Mouse (Mus musculus) embryonic facial prominence, embryonic 12.5 days (tissue): ENCODE data around the gene Pgm2l1. TPM values are rescaled to one million over a fixed set of nuclear protein-coding genes. Genes with fewer than 3 reads are reported as not detected.

Experiments
- ATAC-seq: fragments of 200-750 bp; cut with Nextera tagmentation; 2 replicates; pipeline ENCODE4 v1.8.0; 2017; ENCODE audit not compliant: insufficient number of reproducible peaks, insufficient read depth, low FRiP score, low TSS enrichment
- H3K27ac ChIP-seq: fragments of 300-500 bp; sonication (generic); 2 replicates; pipeline ENCODE4 v1.5.1; 2016; ENCODE audit warnings: mild to moderate bottlenecking
- H3K27me3 ChIP-seq: fragments of 300-500 bp; sonication (generic); 2 replicates; pipeline ENCODE4 v1.6.1; 2016; ENCODE audit warnings: mild to moderate bottlenecking, moderate library complexity
- H3K36me3 ChIP-seq: fragments of 300-500 bp; sonication (generic); 2 replicates; pipeline ENCODE4 v1.6.1; 2016; ENCODE audit warnings: mild to moderate bottlenecking
- H3K4me1 ChIP-seq: fragments of 300-500 bp; sonication (generic); 2 replicates; pipeline ENCODE4 v1.6.1; 2016
- H3K4me2 ChIP-seq: fragments of 300-500 bp; sonication (generic); replicated peaks from 2 replicates; pipeline ENCODE4 v1.6.1; 2016; ENCODE audit warnings: mild to moderate bottlenecking, moderate library complexity
- H3K4me3 ChIP-seq: fragments of 300-500 bp; sonication (generic); 2 replicates; pipeline ENCODE4 v1.5.1; 2016; ENCODE audit warnings: mild to moderate bottlenecking
- H3K9ac ChIP-seq: fragments of 300-500 bp; sonication (generic); 2 replicates; pipeline ENCODE4 v1.6.1; 2016; ENCODE audit warnings: mild to moderate bottlenecking, moderate library complexity
- H3K9me3 ChIP-seq: fragments of 300-500 bp; sonication (generic); 2 replicates; pipeline ENCODE4 v1.6.1; 2016; ENCODE audit warnings: mild to moderate bottlenecking, moderate library complexity
- WGBS: fragments of 180-500 bp; shearing (Covaris S2); methylation state at CpG from one replicate; pipeline ENCODE4 v1.1.7; 2016; 5-methylcytosine and 5-hydroxymethylcytosine counted together
- polyA plus RNA-seq: library from polyadenylated mRNA; unstranded; fragments of >200 nt; fragmentation: Nextera tagmentation; extraction: Ambion mirVana; gene quantifications from 2 replicates; pipeline ENCODE4 v1.2.1, GENCODE M21; 2016

The Pgm2l1 gene
- polyA plus RNA-seq, 1 experiment from 2014 or later: 6.8 TPM

DNA sequence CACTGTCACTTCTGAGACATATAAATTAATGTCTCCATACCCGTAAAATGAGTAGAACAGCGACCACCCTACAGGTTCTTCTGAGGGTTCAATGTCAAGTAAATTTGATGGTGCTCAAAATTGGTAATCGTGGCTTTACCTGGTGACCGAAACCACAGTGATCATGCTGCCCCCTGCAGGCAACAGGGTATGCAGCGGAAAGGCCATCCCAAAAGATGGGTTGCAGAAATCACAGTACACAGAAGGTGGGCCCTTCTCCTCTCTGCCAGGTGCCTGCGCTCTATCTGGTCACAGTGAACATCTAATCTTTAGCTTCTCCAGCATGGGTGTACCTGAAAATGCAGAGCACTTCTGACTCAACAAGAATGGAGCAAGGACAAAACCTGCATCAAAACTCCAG lies 98.3 kb downstream of the Pgm2l1 start:
- no peaks in the 10 kb centered on the region for H3K9me3 ChIP-seq
- 79% methylated on average over 6 of the region's 6 CpGs for WGBS
- H3K27me3 ChIP-seq: no peaks in the 10 kb centered on the region
- no peak for ATAC-seq
- H3K4me2 ChIP-seq: no peak overlapping the region
- no peak overlapping the region for H3K4me3 ChIP-seq
- H3K4me1 ChIP-seq: no peaks in the 10 kb centered on the region
- no peak overlapping the region for H3K9ac ChIP-seq
- peaks cover 37% of the 10 kb centered on the region for H3K36me3 ChIP-seq
- no peak overlapping the region for H3K27ac ChIP-seq

DNA sequence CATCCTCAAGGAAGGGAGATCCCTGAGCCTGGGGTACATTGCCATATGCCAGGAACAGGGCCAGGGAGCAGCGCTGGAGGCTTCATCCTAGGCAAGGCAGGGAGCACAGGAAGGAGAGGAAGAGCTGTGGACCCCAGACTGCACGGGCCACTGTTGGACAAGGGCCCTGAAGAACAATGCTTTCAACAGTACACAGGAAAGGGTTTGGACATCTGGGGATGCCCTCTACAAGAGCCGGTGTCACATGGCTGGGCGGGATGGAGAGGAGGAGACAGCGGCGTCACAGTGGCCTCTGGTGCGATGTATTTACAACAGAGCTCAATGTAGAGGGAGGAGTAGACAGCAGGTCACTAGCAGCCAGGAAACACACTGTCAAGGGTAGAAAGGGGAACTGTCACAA lies 100.3 kb downstream of the Pgm2l1 start:
- H3K4me3 ChIP-seq: no peak overlapping the region
- ATAC-seq: no peak
- no peaks in the 10 kb centered on the region for H3K27me3 ChIP-seq
- no peak overlapping the region for H3K4me2 ChIP-seq
- H3K9ac ChIP-seq: no peak overlapping the region
- no peak overlapping the region for H3K27ac ChIP-seq
- peaks cover 55% of the 10 kb centered on the region for H3K36me3 ChIP-seq
- H3K9me3 ChIP-seq: no peaks in the 10 kb centered on the region
- 87% methylated on average over 7 of the region's 7 CpGs for WGBS
- H3K4me1 ChIP-seq: no peaks in the 10 kb centered on the region

Other genes with a start within 250 kb of the Pgm2l1 start
- gene Rnf169, start 246.9 kb upstream of the Pgm2l1 start, polyA plus RNA-seq: 7.6 and 8.1 TPM in 2 replicates
- 1.2 and 1.7 TPM in 2 replicates for gene Chrdl2, start 221.2 kb upstream of the Pgm2l1 start, polyA plus RNA-seq
- 81.6 and 82.9 TPM in 2 replicates for gene Pold3, start 105.8 kb upstream of the Pgm2l1 start, polyA plus RNA-seq
- 26.8 and 29.7 TPM in 2 replicates for gene Lipt2, start 68.1 kb upstream of the Pgm2l1 start, polyA plus RNA-seq
- gene Kcne3, start 50.9 kb upstream of the Pgm2l1 start, polyA plus RNA-seq: 11.4 and 13.3 TPM in 2 replicates
- gene P4ha3, start 58.1 kb downstream of the Pgm2l1 start, polyA plus RNA-seq: 15.5 and 16.6 TPM in 2 replicates
- 32.6 and 33.8 TPM in 2 replicates for gene C2cd3, start 144.8 kb downstream of the Pgm2l1 start, polyA plus RNA-seq
- 59.7 and 62.7 TPM in 2 replicates for gene Ppme1, start 144.9 kb downstream of the Pgm2l1 start, polyA plus RNA-seq
- not detected in 2 replicates for gene Ucp3, start 245.6 kb downstream of the Pgm2l1 start, polyA plus RNA-seq